ENCODE assay signal across 22 mouse cellular contexts in the genomic region with DNA sequence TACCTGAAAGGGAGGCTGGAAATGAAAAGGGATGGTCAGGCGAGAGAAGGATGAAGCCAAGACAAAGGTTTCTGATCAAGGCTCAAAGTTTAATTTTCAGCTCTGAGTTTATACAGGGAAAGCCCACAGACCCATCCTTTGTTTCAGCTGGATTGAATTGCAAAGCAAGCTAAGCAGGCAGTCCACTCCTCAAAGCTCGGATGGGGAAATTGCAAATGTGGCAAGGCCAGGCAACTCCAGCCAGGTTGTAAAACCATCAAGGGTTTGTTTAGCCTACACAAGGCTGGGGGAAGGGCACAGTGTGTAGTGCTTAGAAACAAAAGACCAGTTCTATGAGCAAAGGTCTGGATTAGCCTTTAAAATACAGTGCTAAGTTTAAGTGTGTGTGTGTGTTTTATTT. TPM values are rescaled to one million over a fixed set of nuclear protein-coding genes. Genes with fewer than 3 reads are reported as not detected.
DNase-seq lines count a peak whose midpoint lies in the region; ATAC-seq and TF ChIP-seq lines count a peak whose summit lies in the region.
"Had no signal": no experiment of that assay in that cellular context is flagged by ENCODE, and none has a peak within 500 bp of the region (broad histone marks: within the 10 kb centered on the region; RNA-seq: fewer than 3 reads in every experiment).

No protein-coding gene starts in this region.

- intact Hi-C loops in heart, postnatal 10 days (cut with DNase I): loop anchor here (2.0 kb wide), 1 partner anchor 14 kb away; no protein-coding TSS in a partner anchor

- no peak overlapping the region for H3K4me3 ChIP-seq in midbrain, embryonic 12.5 days
- no peak overlapping the region for H3K4me3 ChIP-seq in midbrain, postnatal 0 days (ENCODE audit: low read depth, low read length)
- H3K4me3 ChIP-seq: erythroblast, embryonic 14.5 days; hindbrain, embryonic 15.5 days; left cerebral cortex, adult 2 months; limb, embryonic 13.5 days; lung, embryonic 15.5 days had no signal

- no peaks in the 10 kb centered on the region for H3K9me3 ChIP-seq in midbrain, embryonic 12.5 days
- no peaks in the 10 kb centered on the region for H3K9me3 ChIP-seq in midbrain, postnatal 0 days (ENCODE audit: low read length)
- H3K9me3 ChIP-seq: G1E; hindbrain, embryonic 15.5 days; limb, embryonic 13.5 days; lung, embryonic 15.5 days had no signal

- no peak for TF ChIP-seq CTCF in midbrain, postnatal 0 days (IDR thresholded peaks at IDR 0.05)

- H3K9ac ChIP-seq in midbrain, embryonic 12.5 days (replicated peaks): no peak overlapping the region; the same call in 1 of the 2 replicates
- H3K9ac ChIP-seq in midbrain, postnatal 0 days (replicated peaks; ENCODE audit: low read length, poor library complexity, severe bottlenecking): no peak overlapping the region
- H3K9ac ChIP-seq: hindbrain, embryonic 15.5 days; limb, embryonic 13.5 days; liver, embryonic 14.5 days; lung, embryonic 15.5 days had no signal

- DNase-seq in heart, adult 18-20 months: peak; percentile 15 to 22
- DNase-seq in heart, postnatal 10 days: no peak
- no peak for DNase-seq in midbrain, postnatal 0 days (ENCODE audit: low spot score)
- peak; percentile 86 for DNase-seq in ZHBTc4 (ENCODE audit: low read depth, low spot score)
- DNase-seq in gastrocnemius, adult 18-20 months (ENCODE audit: low spot score): no peak
- DNase-seq: adrenal gland, postnatal 36 days; cerebellum, adult 18-20 months; cerebellum, postnatal 25 days; layer of hippocampus, adult 9-11 months had no signal

- no peak overlapping the region for H3K4me2 ChIP-seq in midbrain, embryonic 12.5 days (replicated peaks)
- H3K4me2 ChIP-seq in midbrain, postnatal 0 days (ENCODE audit: low read depth, low read length, poor library complexity, severe bottlenecking): no peak overlapping the region
- H3K4me2 ChIP-seq: hindbrain, embryonic 15.5 days; limb, embryonic 13.5 days; lung, embryonic 15.5 days had no signal

- ATAC-seq in midbrain, embryonic 12.5 days (ENCODE audit: low FRiP score, low read depth): no peak
- ATAC-seq in midbrain, postnatal 0 days (ENCODE audit: low FRiP score): no peak
- ATAC-seq in frontal cortex, adult (ENCODE audit: low TSS enrichment): no peak
- ATAC-seq: forebrain, embryonic 14.5 days; intestine, embryonic 16.5 days had no signal

- no peaks in the 10 kb centered on the region for H3K36me3 ChIP-seq in midbrain, embryonic 12.5 days
- no peaks in the 10 kb centered on the region for H3K36me3 ChIP-seq in midbrain, postnatal 0 days (ENCODE audit: insufficient read depth, low read length)
- H3K36me3 ChIP-seq: G1E; hindbrain, embryonic 15.5 days; limb, embryonic 13.5 days; lung, embryonic 15.5 days had no signal

- WGBS in midbrain, embryonic 12.5 days: 17% methylated on average over 2 of the region's 2 CpGs
- WGBS in midbrain, postnatal 0 days: 26% methylated on average over 2 of the region's 2 CpGs

- no peaks in the 10 kb centered on the region; the same call in 1 of the 2 replicates for H3K27me3 ChIP-seq in midbrain, embryonic 12.5 days
- H3K27me3 ChIP-seq in midbrain, postnatal 0 days (ENCODE audit: insufficient read depth, low read length): no peaks in the 10 kb centered on the region
- H3K27me3 ChIP-seq: hindbrain, embryonic 15.5 days; limb, embryonic 13.5 days; lung, embryonic 15.5 days had no signal

- peaks cover 13% of the 10 kb centered on the region for H3K4me1 ChIP-seq in midbrain, embryonic 12.5 days
- no peaks in the 10 kb centered on the region for H3K4me1 ChIP-seq in midbrain, postnatal 0 days (ENCODE audit: insufficient read depth, low read length)

- H3K27ac ChIP-seq in midbrain, embryonic 12.5 days (replicated peaks): peak overlapping the region; percentile 30; the same call in 1 of the 2 replicates
- no peak overlapping the region for H3K27ac ChIP-seq in midbrain, postnatal 0 days (ENCODE audit: low read depth, low read length)
- H3K27ac ChIP-seq: hindbrain, embryonic 15.5 days; left cerebral cortex, adult 2 months; limb, embryonic 13.5 days; liver, embryonic 14.5 days; lung, embryonic 15.5 days had no signal

RNA-seq across cellular contexts. Expression of a gene that starts 28.4 kb away (rescaled TPM):
- 1 to 10 TPM; 5.5 to 6.8 TPM for total RNA-seq in heart, adult 18-20 months (2021)
- total RNA-seq in heart, postnatal 10 days (2021): 1 to 10 TPM in 1 of 2 experiments, under 1 TPM in 1; 0.91 to 1.1 TPM
- polyA plus RNA-seq in midbrain, embryonic 12.5 days (2016; fragmentation: Nextera tagmentation; extraction: Ambion mirVana): 59.5 and 77.2 TPM in 2 replicates
- 79.0 and 97.3 TPM in 2 replicates for total RNA-seq in midbrain, postnatal 0 days (2014; rRNA removed)
- polyA plus RNA-seq in midbrain, postnatal 0 days (2015; fragmentation: Nextera tagmentation; extraction: Ambion mirVana): 226 and 252 TPM in 2 replicates
- total RNA-seq in gastrocnemius, adult 18-20 months (2021): 10 to 100 TPM; 41.6 to 82.1 TPM
- total RNA-seq: G1E; granulocyte monocyte progenitor cell, adult 5-6 weeks; megakaryocyte progenitor cell, adult 5-6 weeks had no signal
- polyA plus RNA-seq: erythroblast, embryonic 14.5 days; G1E had no signal

Comparison
In these comparisons a context has a peak if more than half of its experiments do, and no peak if none do; other contexts are left out.
1. DNase-seq: peak in heart, adult 18-20 months (2 of 2) and ZHBTc4 (single experiment); none in heart, postnatal 10 days (0 of 2), midbrain, postnatal 0 days (single experiment) and gastrocnemius, adult 18-20 months (single experiment).
2. RNA of a gene that starts 28.4 kb away (total RNA-seq): 41.6 to 82.1 TPM in gastrocnemius, adult 18-20 months and 79.0 to 97.3 TPM in midbrain, postnatal 0 days; 5.5 to 6.8 TPM in heart, adult 18-20 months and 0.91 to 1.1 TPM in heart, postnatal 10 days; every median in the first group is over 4 times any median in the second.